Mouse (Mus musculus): Measurements from ENCODE around the gene Rai1.

Gene Rai1

DNA sequence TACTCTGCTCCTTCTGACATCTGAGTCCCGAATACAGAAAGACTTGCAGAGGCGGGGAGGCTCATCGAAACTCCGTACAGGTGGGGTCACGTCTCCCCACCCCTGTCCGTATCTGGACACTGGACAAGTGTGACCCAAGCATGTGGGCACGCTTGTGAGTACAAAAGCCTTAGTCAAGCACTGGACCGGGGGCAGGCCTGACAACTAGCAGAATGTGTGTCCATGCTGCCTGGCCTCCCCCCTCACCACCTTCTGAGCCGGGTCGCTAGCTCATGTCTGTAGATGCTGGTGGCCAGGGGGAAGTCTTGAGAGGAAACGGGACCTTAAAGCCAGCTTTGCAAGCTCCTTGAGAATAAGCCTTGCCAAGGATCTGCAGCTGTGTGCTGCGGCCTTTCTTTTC, 106.9 kb downstream of the Rai1 start:
- in situ Hi-C loops (cut with MboI, MseI): loop anchor here (10.0 kb wide), 1 partner anchor 1887 kb away; no protein-coding TSS in a partner anchor

- in situ Hi-C loops (cut with MboI, MseI): loop anchor here (10.0 kb wide), 1 partner anchor 1888 kb away; no protein-coding TSS in a partner anchor
Observed at GRCm38 (mm10) chr11:60213266-60213665, 108.5 kb downstream of the Rai1 start.

DNA sequence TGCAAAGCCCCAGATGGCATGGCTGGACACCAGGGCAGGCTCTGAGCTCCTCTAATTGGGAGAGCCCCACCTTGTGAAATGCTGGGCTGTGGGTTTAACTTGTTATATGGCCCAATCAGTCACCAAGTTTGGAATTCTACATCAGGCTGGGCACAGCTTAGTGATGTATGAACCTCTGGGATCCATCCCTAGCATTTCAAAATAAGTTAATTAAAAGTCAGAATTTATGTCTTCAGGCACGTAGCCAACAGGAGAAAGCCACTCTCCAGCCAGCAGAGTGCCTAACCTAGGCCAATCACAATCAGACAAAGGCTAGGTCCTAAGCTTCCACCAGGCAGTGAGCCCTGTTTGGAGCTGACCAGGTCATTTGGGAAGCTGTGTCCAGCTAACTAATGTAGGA, 111.9 kb downstream of the Rai1 start:
- in situ Hi-C loops (cut with MboI, MseI): loop anchor here (10.0 kb wide), 1 partner anchor 1892 kb away; no protein-coding TSS in a partner anchor

DNA sequence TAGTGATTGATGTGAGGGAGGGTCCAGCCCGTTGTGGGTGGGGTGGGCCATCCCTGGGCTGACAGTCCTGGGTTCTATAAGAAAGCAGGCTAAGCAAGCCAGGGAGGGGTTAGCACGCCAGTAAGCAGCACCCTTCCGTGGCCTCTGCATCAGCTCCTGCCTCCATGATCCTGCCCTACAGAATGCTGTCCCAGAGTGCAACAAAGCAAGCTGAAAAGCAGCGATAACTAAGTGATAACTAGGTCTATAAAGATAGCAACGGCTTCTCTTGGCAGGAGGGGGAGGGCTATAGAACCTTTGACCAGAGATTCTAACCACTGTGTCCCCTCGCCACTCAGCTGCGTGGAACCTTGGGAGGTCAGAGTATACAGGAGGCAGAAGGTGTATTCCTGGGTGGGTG, 112.7 kb downstream of the Rai1 start:
- in situ Hi-C loops (cut with MboI, MseI): loop anchor here (10.0 kb wide), 1 partner anchor 1893 kb away; no protein-coding TSS in a partner anchor

DNA sequence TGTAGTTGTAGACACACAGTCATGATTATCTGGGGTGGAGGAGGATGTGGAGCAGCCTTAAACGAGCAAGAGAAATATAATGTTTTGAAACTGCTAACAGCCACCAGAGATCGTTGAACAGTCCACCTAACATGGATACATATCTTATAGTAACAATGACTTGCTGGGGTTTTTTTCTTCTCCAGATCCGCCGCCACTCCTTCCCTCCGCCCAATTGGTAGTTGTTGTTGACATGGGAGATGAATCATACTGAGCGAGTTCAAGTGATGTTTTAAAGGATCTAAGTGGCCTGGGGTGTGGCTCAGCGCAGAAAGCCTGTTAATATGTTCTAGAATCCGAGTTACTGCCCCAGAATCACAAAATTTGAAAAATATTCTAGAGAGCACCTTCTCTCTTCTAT, 114.8 kb downstream of the Rai1 start:
- in situ Hi-C loops (cut with MboI, MseI): loop anchor here (10.0 kb wide), 1 partner anchor 1895 kb away; no protein-coding TSS in a partner anchor

DNA sequence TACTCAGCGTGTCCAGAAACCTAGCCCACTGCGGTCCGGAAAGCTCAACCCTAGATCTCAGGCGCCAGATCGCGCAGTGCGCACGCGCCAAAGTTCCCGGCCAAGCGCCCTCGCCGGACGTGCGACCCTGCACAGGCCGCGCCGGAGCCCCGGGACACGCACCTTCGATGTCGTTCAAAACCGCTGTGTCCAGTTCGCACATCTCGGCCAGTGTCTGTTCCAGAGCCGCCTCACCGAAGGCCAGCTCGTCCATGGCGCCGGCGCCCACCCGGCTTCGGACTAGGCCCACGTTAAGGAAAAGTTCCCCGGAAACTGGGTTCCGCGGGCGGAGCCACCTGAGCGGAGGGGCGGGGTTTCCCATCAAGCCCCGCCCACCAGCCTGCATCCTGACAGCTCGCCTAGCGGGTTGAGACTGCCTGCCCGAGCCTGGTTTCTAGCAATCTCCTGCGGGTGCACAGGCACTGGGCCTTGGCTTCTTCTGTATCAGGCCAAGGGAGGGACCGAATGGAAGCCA, 115.5 kb downstream of the Rai1 start:
- in situ Hi-C loops (cut with MboI, MseI): no loop called here

DNA sequence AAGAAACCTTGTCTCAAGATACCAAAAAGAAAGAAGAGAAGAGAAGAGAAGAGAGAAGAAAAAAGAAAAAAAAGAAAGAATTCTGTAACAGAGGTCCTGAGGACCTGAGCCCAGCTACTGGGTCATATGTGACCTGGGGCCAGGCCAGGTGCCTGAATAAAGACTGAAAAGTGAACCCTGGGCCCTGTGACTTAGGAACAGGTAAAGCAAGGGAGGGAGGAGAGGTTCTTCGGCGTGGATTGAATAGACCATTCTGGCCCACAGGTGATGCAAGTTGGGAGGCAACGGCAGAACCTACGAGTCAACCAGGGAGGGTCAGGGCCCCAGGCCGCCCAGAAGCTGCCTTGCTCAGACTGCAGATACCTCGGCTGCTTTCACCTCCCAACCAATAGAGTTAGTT, 116.6 kb downstream of the Rai1 start:
- in situ Hi-C loops (cut with MboI, MseI): no loop called here

DNA sequence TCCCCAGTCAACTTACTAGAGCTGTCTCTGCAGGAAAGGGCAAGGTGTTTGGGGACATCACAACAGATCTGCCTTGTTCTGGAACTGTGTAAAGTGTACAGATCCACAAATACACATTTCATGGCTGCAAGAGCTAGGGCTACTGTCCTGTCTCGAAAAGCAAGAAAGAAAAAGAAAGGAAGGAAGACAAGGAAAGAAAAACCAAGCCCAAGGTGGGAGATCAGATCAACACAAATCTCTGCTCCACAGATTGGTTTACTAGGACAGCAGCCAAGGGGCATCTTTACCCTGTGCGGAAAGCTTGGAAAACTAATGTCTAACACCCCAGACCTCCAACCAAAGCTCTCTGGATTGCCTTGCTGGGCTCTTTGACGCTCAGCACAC, 117.3 kb downstream of the Rai1 start:
- in situ Hi-C loops (cut with MboI, MseI): no loop called here

- in situ Hi-C loops (cut with MboI, MseI): no loop called here
Observed at GRCm38 (mm10) chr11:60222469-60223236, 117.8 kb downstream of the Rai1 start, which contains the start of gene Srebf1. TSS of gene Srebf1 (minus strand) at chr11:60222581.

- in situ Hi-C loops (cut with MboI, MseI): no loop called here
Observed at GRCm38 (mm10) chr11:60224676-60225075, 119.9 kb downstream of the Rai1 start.

DNA sequence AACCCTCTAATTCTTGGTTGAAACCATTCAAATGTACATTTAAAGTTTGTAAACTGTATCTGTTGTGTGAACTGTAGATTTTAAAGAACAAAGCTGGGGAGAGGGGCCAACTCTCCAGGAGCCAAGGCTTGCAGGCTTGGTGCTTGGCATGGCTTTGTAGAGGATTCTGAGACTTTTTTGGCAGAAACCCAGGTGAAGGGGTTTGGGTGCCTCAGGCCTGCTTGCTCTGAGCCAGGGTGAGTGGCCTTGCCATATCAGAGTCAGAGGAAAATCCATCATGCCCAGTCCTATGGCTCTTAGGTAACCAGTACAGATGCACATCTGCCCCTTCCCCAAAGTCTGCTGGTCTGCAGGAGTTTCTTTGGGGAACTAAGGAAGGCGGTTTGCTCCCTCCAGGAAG, 121.1 kb downstream of the Rai1 start:
- in situ Hi-C loops (cut with MboI, MseI): no loop called here

DNA sequence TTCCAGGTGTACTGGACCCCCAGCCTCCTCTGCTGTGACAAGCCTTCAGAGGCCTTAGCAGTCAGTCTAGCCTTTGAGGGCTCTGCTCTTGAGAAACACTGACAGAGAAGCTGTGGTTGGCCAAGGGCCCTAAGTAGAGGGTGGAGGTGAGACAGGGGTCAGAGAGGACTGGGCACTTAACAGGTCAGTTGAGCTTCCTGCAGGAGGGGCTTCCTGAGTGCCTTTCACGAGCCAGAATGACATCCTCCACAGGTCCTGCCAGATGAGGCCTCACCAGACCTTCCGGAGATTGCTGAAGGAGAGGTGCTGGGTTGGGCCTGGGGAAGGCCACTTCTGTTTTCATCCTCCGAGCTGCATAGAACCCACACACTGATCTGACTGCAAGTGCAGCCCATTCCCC, 123.7 kb downstream of the Rai1 start:
- in situ Hi-C loops (cut with MboI, MseI): no loop called here

- in situ Hi-C loops (cut with MboI, MseI): no loop called here
Observed at GRCm38 (mm10) chr11:60229821-60230220, 125.0 kb downstream of the Rai1 start.

DNA sequence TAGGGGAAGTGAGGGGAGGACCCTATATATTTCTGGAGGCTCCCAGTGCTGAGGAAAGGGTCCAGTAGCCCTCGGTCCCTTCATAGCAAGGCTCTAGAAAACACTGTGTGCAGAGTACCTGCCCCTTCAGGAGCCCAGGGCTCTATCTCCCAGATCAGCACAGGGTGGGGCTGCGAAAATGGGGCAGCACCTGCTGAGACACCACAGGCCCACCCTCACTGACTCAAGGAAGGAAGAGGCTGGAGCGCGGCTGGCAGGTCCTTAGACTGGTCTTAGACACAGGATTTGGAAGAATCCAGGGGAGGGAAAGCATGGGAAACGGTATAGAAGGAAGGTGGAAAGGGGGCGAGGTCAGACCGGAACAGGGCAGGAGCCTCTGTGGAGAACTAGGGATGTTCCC, 125.7 kb downstream of the Rai1 start:
- in situ Hi-C loops (cut with MboI, MseI): no loop called here

GRCm38 (mm10) chr11:60231326-60231725, 126.5 kb downstream of the Rai1 start:
- in situ Hi-C loops (cut with MboI, MseI): no loop called here

DNA sequence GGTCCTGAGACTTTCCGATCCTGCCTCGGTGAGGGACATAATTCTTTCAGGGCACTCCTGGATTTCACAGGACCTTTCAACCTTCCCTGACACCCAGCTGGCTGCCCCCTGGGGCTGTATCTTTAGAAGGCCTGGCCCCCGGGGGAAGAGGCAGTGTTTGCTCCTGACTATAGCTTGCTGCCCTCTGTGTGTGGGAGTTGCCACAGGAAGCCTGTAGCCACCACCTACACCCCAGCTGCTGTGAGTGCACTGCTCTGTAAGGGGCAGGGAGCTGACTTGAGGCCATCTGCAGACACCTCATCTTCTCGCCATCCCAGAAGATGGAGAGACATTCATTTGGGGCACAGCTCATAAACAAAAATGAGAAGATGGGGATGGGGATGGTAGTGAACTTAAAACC, 127.1 kb downstream of the Rai1 start:
- in situ Hi-C loops (cut with MboI, MseI): no loop called here

- in situ Hi-C loops (cut with MboI, MseI): no loop called here
Observed at GRCm38 (mm10) chr11:60232441-60233058, 127.7 kb downstream of the Rai1 start.

GRCm38 (mm10) chr11:60233235-60233634, 128.4 kb downstream of the Rai1 start:
- in situ Hi-C loops (cut with MboI, MseI): no loop called here

DNA sequence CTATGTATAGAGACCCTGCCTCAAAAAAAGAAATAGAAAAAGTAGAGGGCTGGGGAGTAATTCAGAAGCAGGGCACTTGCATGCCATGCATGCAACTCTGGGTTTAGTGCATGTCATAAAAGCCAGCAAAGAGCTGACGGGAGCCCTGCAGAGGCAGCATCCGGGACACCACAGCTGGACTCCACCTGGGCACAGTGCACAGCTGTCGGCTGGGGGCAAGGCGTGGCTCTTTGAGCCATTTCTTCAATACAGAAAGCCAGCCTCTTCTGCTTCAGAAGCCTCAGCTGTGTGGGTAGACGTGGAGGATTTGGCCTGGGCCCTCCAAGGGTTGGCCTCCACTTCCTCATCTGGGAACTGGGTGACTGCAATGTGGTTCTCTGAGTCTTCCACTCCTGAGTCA, 130.5 kb downstream of the Rai1 start:
- in situ Hi-C loops (cut with MboI, MseI): no loop called here

DNA sequence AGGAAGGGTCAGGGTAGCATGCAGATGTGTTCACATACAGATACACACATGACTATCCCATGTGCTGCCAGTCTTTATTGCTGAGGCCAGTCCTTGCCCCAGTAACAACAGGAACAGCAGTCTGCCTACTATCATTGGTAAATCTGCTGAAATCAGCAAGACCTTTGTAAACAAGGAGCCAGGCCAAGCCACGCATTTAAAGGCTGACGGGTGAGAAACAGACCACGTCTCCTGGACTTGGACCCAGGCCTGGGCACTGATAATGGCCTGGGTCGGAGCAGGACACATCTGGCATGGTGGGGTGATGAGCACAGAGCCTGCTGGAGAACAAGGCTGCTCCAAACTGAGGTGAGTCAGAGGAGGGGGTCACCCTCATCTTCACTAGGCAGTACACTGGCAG, 135.7 kb downstream of the Rai1 start:
- in situ Hi-C loops (cut with MboI, MseI): no loop called here

GRCm38 (mm10) chr11:60244503-60245143, 139.8 kb downstream of the Rai1 start:
- in situ Hi-C loops (cut with MboI, MseI): no loop called here

GRCm38 (mm10) chr11:60246077-60246476, 141.3 kb downstream of the Rai1 start:
- in situ Hi-C loops (cut with MboI, MseI): no loop called here
